Mouse (Mus musculus): ENCODE results near the gene Prame. TPM values are rescaled to one million over a fixed set of nuclear protein-coding genes. Genes with fewer than 3 reads are reported as not detected.
"Not testable (repeated sequence)": the region's sequence is repeated elsewhere in the genome, so short reads cannot be mapped to it uniquely, and the experiment has no call there.

The Prame gene
- total and polyA plus RNA-seq, 2 experiments from 2014 or later = not detected

GRCm38 (mm10) chrX:135576412-135576811 lies 51.1 kb downstream of the Prame start:
- no peak for DNase-seq (ENCODE audit: low spot score)
- H3K4me2 ChIP-seq (ENCODE audit: low read depth, low read length) = no peak overlapping the region
- no peaks in the 10 kb centered on the region for H3K27me3 ChIP-seq (ENCODE audit: control insufficient read depth, insufficient read depth, low read length)
- H3K27ac ChIP-seq (ENCODE audit: low read depth) = no peak overlapping the region
- TF ChIP-seq CTCF (IDR thresholded peaks at IDR 0.05; ENCODE audit: low read depth) (no peak), EP300 (IDR thresholded peaks at IDR 0.05; ENCODE audit: low read depth) (no peak)
- no peak overlapping the region for H3K4me3 ChIP-seq (ENCODE audit: low read depth, low read length)
- H3K4me1 ChIP-seq (ENCODE audit: control insufficient read depth, insufficient read depth) = no peaks in the 10 kb centered on the region
- H3K9me3 ChIP-seq (replicated peaks; ENCODE audit: control insufficient read depth, low read length) = no peaks in the 10 kb centered on the region
- no peak overlapping the region for H3K9ac ChIP-seq (replicated peaks; ENCODE audit: low read depth, low read length)
- H3K36me3 ChIP-seq (replicated peaks; ENCODE audit: control insufficient read depth, insufficient read depth, low read length) = no peaks in the 10 kb centered on the region
- ATAC-seq (ENCODE audit: insufficient read depth, low read depth) = no peak
- 82% methylated on average over 1 of the region's 1 CpGs for WGBS

GRCm38 (mm10) chrX:135574958-135575628 lies 52.4 kb downstream of the Prame start:
- not testable (repeated sequence) for H3K9me3 ChIP-seq (replicated peaks; ENCODE audit: control insufficient read depth, low read length); H3K4me2 ChIP-seq (ENCODE audit: low read depth, low read length); H3K27me3 ChIP-seq (ENCODE audit: control insufficient read depth, insufficient read depth, low read length); H3K27ac ChIP-seq (ENCODE audit: low read depth); H3K4me3 ChIP-seq (ENCODE audit: low read depth, low read length); DNase-seq (ENCODE audit: low spot score); H3K9ac ChIP-seq (replicated peaks; ENCODE audit: low read depth, low read length); ATAC-seq (ENCODE audit: insufficient read depth, low read depth); H3K36me3 ChIP-seq (replicated peaks; ENCODE audit: control insufficient read depth, insufficient read depth, low read length); H3K4me1 ChIP-seq (ENCODE audit: control insufficient read depth, insufficient read depth)
- WGBS = 44% methylated on average over 9 of the region's 9 CpGs

GRCm38 (mm10) chrX:135574261-135574957 lies 53.1 kb downstream of the Prame start:
- WGBS = 20% methylated on average over 8 of the region's 8 CpGs
- not testable (repeated sequence) for H3K9me3 ChIP-seq (replicated peaks; ENCODE audit: control insufficient read depth, low read length); DNase-seq (ENCODE audit: low spot score); H3K4me2 ChIP-seq (ENCODE audit: low read depth, low read length); H3K27me3 ChIP-seq (ENCODE audit: control insufficient read depth, insufficient read depth, low read length); H3K27ac ChIP-seq (ENCODE audit: low read depth); H3K4me3 ChIP-seq (ENCODE audit: low read depth, low read length); H3K4me1 ChIP-seq (ENCODE audit: control insufficient read depth, insufficient read depth); ATAC-seq (ENCODE audit: insufficient read depth, low read depth); H3K36me3 ChIP-seq (replicated peaks; ENCODE audit: control insufficient read depth, insufficient read depth, low read length); H3K9ac ChIP-seq (replicated peaks; ENCODE audit: low read depth, low read length)

DNA sequence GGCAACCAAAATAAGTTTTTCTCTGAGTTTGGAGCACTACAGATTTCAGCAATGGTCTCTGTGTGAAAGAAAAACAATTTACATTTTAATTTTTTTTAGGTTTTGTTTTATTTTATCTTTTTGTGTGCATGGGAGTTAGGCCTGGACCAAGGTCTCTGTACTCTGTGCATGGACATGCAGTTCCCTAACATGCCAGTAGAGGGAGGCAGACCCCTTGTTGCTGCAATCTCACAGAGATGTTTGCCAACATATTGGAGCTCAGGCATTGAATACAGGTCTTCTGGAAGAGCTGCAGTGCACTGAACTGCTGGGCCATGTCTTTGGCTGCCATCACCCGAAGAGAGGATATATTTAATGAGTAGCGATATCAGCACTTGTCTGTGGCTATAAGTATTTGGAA lies 58.0 kb downstream of the Prame start:
- H3K36me3 ChIP-seq (replicated peaks; ENCODE audit: control insufficient read depth, insufficient read depth, low read length); H3K4me1 ChIP-seq (ENCODE audit: control insufficient read depth, insufficient read depth); H3K9ac ChIP-seq (replicated peaks; ENCODE audit: low read depth, low read length); H3K4me3 ChIP-seq (ENCODE audit: low read depth, low read length); DNase-seq (ENCODE audit: low spot score); H3K9me3 ChIP-seq (replicated peaks; ENCODE audit: control insufficient read depth, low read length); H3K4me2 ChIP-seq (ENCODE audit: low read depth, low read length); H3K27me3 ChIP-seq (ENCODE audit: control insufficient read depth, insufficient read depth, low read length); H3K27ac ChIP-seq (ENCODE audit: low read depth): not testable (repeated sequence)
- WGBS = 40% methylated on average over 1 of the region's 2 CpGs
- TF ChIP-seq CTCF (IDR thresholded peaks at IDR 0.05; ENCODE audit: low read depth) = peak; percentile 81
- ATAC-seq (ENCODE audit: insufficient read depth, low read depth) = 0 out of 2 replicates have a peak, but pooled peaks have one; percentile 49

- peak; percentile 24 for DNase-seq (ENCODE audit: low spot score)
- not testable (repeated sequence) for H3K4me2 ChIP-seq (ENCODE audit: low read depth, low read length); H3K4me1 ChIP-seq (ENCODE audit: control insufficient read depth, insufficient read depth); ATAC-seq (ENCODE audit: insufficient read depth, low read depth); H3K9ac ChIP-seq (replicated peaks; ENCODE audit: low read depth, low read length); H3K9me3 ChIP-seq (replicated peaks; ENCODE audit: control insufficient read depth, low read length); H3K36me3 ChIP-seq (replicated peaks; ENCODE audit: control insufficient read depth, insufficient read depth, low read length); H3K4me3 ChIP-seq (ENCODE audit: low read depth, low read length); H3K27ac ChIP-seq (ENCODE audit: low read depth); H3K27me3 ChIP-seq (ENCODE audit: control insufficient read depth, insufficient read depth, low read length)
- WGBS = 34% methylated on average over 4 of the region's 4 CpGs
These were observed 62.6 kb downstream of the Prame start for GRCm38 (mm10) chrX:135564934-135565333.

Other genes with a start within 250 kb of the Prame start
- gene Gm7903, start 193.9 kb downstream of the Prame start, total RNA-seq (2014; rRNA removed; ENCODE audit: low replicate concordance) = not detected in 2 replicates
- not detected in 2 replicates for gene Gm7903, start 193.9 kb downstream of the Prame start, polyA plus RNA-seq (2015; fragmentation: Nextera tagmentation; extraction: Ambion mirVana)
- gene AV320801, start 133.1 kb downstream of the Prame start, total RNA-seq (2014; rRNA removed; ENCODE audit: low replicate concordance) = not detected in 2 replicates
- not detected in 2 replicates for gene AV320801, start 133.1 kb downstream of the Prame start, polyA plus RNA-seq (2015; fragmentation: Nextera tagmentation; extraction: Ambion mirVana)
- gene Nxf7, start 28.9 kb downstream of the Prame start, total RNA-seq (2014; rRNA removed; ENCODE audit: low replicate concordance) = 0.81 TPM in 1 of 2 replicates, not detected in the other
- gene Nxf7, start 28.9 kb downstream of the Prame start, polyA plus RNA-seq (2015; fragmentation: Nextera tagmentation; extraction: Ambion mirVana) = 0.16 and 0.18 TPM in 2 replicates
- not detected in 2 replicates for gene Tcp11x2, start 66.1 kb upstream of the Prame start, total RNA-seq (2014; rRNA removed; ENCODE audit: low replicate concordance)
- not detected in 2 replicates for gene Tcp11x2, start 66.1 kb upstream of the Prame start, polyA plus RNA-seq (2015; fragmentation: Nextera tagmentation; extraction: Ambion mirVana)
- not detected in 2 replicates for gene Tmsb15a, start 97.6 kb upstream of the Prame start, total RNA-seq (2014; rRNA removed; ENCODE audit: low replicate concordance)
- 0.88 TPM in 1 of 2 replicates, not detected in the other for gene Tmsb15a, start 97.6 kb upstream of the Prame start, polyA plus RNA-seq (2015; fragmentation: Nextera tagmentation; extraction: Ambion mirVana)
- 4.8 and 5.4 TPM in 2 replicates for gene Armcx5, start 115.0 kb upstream of the Prame start, total RNA-seq (2014; rRNA removed; ENCODE audit: low replicate concordance)
- 9.4 and 12.3 TPM in 2 replicates for gene Armcx5, start 115.0 kb upstream of the Prame start, polyA plus RNA-seq (2015; fragmentation: Nextera tagmentation; extraction: Ambion mirVana)
- 16.7 and 23.0 TPM in 2 replicates for gene Gprasp1, start 115.0 kb upstream of the Prame start, total RNA-seq (2014; rRNA removed; ENCODE audit: low replicate concordance)
- 11.7 and 13.0 TPM in 2 replicates for gene Gprasp1, start 115.0 kb upstream of the Prame start, polyA plus RNA-seq (2015; fragmentation: Nextera tagmentation; extraction: Ambion mirVana)
- 40.5 and 44.6 TPM in 2 replicates for gene Bhlhb9, start 169.9 kb upstream of the Prame start, total RNA-seq (2014; rRNA removed; ENCODE audit: low replicate concordance)
- 47.1 and 48.8 TPM in 2 replicates for gene Bhlhb9, start 169.9 kb upstream of the Prame start, polyA plus RNA-seq (2015; fragmentation: Nextera tagmentation; extraction: Ambion mirVana)
- gene Gprasp2, start 211.3 kb upstream of the Prame start, total RNA-seq (2014; rRNA removed; ENCODE audit: low replicate concordance) = 8.8 and 13.3 TPM in 2 replicates
- 6.7 and 7.0 TPM in 2 replicates for gene Gprasp2, start 211.3 kb upstream of the Prame start, polyA plus RNA-seq (2015; fragmentation: Nextera tagmentation; extraction: Ambion mirVana)

Data from heart, postnatal 0 days (tissue).